Mouse (Mus musculus) frontal cortex, adult (tissue): ENCODE measurements around the gene Tango6.
A peak's percentile ranks its signal among the peaks of the same experiment; 100 is the strongest.
"Not testable (repeated sequence)": the region's sequence is repeated elsewhere in the genome, so short reads cannot be mapped to it uniquely, and the experiment has no call there.

Experiments used
- ATAC-seq: cut with Nextera tagmentation; 2 replicates; pipeline ENCODE4 v1.9.2; 2017; ENCODE audit warnings: mild to moderate bottlenecking, moderate library complexity, mixed read lengths; ENCODE audit not compliant: low TSS enrichment

The Tango6 gene

DNA sequence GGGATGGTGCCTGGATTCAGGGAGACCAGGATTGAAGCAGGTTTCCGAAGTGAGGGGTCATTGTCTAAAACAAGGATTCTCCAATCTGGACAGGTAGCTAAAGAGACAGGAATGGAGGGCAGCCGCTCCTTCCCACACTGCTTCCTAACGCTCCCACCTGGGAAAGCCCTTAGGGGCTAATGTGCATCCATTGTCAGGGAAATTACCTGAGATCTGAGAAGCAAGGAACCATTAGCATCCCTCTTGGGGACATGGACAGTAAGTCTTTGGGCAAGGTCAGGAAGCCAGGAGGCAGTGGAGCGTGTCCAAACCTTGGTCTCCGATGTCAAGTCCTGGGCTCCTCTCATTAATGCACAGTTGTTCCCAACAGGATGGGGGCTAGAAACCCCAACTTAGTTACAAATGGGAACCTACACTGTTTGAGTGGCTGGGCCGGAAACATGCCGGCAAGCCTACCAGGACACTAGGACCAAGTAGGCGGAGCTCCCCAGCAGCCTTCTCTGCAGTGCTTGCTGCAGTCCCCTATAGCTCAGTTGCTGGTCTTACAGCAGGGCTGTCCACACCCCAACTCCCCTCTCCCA is 189.7 kb downstream of the Tango6 start:
- no peak for ATAC-seq

DNA sequence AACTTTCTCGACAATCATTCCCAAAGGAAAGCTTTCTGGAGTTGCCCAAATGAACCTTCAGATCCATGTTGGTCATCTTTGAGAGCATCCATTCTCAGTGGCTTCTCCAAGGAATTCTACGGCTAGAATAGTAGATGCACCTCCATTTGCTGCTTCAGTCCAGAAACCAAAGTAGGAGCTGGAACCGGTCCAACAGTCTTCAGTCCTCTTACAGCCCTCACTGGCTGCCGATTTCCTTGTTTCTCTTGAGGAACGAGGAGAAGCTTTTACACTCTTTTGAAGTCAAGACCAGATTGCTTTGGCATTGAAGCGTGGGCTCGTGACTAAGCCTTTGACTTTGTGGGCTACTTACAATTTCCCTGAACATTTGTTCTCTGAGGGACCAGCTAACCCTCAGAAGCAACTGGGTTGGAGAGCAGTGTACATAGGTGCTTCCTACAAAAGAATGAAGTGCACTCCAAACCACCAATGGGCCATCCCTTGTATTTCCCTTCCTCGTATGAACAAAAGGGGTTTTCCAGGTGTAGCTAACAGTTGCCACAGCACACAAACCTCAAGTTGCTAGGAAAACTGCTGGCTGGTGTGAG is 197.3 kb downstream of the Tango6 start:
- ATAC-seq, result no peak

DNA sequence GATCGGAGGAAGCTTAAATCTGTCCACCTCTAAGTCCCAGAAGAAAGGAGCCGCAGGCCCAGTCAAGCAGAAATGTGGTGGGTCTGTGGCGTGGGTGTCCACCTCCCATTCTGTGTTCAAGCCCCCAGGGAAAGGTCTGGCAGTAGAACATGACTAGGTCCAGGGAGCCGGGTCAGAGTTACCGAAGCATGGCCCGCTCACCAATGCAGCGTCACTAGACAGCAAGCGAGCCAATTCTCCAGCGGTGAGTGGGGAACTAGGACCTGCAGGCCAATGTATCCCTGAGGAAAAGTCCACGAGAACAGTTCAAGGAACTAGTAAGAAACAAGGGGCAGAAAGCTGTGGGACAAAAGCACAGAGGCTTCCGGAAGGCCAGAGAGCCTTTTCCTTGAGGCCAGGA is 201.2 kb downstream of the Tango6 start:
- not testable (repeated sequence) for ATAC-seq

DNA sequence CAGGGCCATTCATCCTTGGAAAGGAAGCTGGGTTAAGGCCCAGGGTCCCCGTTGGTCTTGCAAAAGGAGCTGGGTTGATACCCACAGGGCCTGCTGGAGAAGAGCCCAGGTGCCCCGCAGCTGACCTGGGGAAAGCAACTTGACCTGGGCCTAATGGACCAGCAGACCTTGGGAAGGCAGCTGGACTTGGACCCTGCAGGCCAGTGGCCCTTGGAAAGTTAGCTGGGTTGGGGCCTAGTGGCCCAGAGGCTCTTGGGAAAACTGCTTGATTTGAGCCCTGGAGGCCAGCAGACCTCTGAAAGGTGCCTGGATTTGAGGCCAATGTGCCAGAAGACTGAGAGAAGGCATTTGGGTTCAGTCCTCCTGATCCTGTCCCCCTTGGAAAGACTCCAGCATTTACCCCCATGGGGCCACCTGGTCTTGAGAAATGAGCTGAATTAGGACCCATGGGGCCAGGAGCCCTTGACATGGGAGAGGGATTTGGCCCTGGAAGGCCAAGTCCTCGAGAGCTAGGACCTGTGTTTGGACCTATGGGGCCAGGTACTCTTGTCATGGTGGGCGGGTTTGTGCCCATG is 202.0 kb downstream of the Tango6 start:
- ATAC-seq, result not testable (repeated sequence)

DNA sequence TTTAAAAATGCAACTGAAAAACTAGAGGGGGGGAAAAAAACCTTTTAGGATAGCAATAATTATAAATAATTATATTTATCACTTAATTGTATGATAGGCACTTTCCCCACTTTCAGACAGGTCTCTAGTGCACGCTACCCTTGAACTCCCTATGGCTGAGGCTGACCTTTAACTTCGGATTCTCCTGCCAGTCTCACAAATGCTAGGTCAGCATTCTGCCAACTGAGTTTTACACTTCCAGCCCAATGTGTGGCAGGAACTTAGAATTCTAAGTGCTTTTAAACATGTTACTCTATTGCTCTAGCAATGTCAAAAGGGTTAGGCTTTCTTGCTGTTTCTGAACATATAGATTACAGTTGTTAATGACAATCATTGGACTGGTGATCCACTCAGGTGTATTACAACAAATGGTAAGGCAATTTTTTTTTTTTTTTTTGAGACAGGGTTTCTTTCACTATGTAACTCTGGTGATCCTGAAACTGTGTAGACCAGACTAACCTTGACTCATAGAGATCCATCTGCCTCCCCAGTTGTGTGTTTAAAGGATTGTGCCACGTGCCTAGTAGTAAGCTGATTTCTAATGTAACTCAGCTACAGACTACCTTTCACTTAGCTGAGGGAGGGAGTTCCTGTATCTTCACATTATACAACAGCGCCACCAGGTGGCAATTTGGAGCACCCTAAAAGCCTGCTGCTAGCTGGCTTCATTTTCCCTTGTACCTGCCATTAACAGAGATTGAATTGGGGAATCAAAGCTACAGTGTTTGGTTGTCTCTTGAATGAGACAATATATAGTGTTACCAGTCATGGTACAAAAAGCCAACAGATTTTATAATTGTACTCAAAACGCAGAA is 204.7 kb downstream of the Tango6 start:
- peak; percentile 91 for ATAC-seq

DNA sequence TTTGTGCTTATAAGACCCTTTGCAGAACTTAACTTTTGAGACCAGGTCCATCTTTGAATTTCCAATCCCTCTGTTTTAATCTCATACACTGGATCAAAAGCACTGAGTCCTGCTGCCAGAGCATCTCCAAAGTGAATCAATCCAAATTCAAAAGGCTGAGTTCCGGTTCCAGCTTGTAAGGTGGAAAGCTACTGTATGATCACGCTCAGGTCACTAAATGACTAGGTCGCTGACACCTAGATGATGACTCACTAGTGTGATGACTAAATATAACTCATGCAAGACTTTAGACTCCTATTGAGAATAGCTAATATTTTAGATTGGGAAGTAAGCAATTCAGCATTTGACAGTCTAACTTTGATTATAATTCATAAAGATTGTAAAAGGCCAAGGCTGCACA is 205.9 kb downstream of the Tango6 start:
- no peak for ATAC-seq

DNA sequence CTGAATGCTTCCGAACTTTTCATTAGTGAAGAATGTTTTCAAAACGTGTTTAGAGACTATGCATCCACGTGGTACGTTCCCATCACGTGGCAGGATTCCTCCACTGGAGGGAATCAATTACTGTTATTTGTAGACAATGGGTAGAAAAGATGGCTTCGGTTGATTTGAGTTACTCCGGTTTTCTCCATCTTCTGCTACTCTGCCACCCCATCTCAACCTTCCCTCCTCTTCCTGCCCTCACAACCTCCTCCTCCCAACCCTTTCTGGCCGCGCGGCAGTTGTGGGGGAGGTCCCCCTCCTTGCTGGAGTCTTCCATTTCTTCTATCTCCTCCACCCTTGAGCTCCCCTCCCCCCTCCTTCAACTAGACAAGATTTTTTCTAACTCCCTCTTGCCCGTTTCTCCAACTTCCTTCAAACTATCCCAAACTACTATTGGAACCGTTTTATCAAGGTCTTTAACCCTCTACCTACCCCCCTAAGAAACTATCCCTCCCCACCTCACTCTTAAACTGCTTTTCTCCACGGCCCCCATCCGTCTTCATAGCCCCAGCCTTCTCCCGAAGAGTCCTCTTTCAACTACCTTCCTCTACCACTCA is 209.4 kb downstream of the Tango6 start:
- no peak for ATAC-seq

DNA sequence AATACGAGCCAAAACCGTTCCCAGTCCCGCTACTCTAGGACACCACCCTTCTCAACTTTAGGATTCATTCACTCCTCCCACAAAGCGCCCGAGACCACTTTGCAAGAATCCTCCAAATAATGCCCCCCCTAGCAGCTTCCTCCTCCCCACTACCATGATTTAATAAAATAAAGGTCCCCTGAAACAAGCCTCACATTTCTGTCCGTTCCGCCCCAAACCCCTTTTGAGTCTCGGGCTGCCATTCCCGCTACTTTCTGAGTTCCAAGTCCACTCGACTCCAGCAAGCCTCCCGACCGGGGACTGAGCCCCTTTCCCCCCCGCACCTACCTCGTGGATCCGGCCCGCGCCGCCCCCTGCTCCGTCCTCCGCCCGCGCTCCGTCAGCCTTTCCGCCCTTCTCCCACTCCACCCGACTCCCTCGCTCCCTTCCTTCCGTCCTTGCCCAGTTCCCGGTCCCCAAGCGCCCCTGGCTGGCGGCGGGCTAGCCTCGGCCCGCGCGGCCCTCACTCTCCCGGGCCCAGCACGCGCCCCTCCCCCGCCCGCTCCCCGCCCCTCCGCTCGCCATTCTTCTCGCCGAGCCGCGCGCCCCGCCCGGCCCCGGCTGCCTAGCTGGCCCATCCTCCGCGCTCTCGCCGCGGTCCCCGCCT is 210.1 kb downstream of the Tango6 start:
- ATAC-seq, result peak; percentile 72

DNA sequence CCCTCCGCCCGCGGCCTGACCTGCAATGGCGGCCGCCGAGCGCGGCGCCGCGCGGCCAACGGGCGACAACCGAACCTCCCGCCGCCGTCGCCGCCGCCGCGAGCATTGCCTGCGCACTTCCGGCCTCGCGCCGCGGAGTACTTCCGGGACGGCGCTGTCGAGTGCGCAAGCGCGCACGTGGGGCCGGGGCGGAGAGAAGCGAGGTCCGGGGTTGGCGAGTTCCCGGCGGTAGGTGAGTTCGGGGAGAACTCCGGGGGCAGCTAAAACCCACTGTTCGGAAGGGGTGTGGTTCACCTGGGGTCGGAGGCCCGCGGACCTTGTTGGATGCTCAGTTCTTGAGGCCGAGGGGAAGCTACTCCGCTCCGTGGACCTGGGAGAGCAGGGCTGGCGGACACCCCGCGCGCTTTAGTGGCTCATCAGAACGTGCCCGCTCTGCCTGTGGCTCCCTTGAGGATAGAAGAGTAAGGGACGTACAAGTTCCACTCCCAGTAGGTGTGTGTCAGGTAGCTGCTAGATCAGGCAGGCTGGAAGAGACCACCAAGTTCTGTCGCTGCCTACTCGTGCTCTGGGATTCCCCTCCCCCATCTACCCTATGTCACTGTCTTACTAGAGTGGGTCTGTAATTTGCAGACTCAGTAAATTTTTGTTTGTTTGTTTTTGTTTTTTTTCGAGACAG is 210.8 kb downstream of the Tango6 start, which contains the start of gene Utp4:
TSS of gene Utp4 (plus strand) at position 156 of the 676 bp plus-strand sequence.
- peak; percentile 97 for ATAC-seq

DNA sequence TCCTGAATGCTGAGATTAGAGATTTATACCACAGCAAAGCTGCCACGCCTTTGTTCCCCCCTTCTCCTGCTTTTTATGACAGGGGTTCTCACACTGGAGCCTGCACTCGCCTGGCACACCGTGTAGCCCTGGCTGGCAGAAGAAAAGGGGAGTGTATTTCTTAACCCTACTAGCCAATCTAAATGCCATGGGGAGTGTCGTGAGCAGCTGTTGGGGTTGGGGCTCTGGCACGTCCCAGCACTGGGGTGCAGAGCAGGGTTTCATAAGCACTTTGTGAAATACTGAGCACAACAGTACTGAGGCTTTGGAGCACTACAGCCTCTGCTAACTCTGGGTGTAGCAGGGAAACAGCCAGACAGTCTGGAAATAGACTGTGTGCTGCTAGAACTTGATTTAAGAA is 216.6 kb downstream of the Tango6 start:
- ATAC-seq, result no peak
